Mouse (Mus musculus) ES-E14 (cell line): ENCODE data around the gene Enoph1. TPM values are rescaled to one million over a fixed set of nuclear protein-coding genes. Genes with fewer than 3 reads are reported as not detected.

Source experiments
- DNase-seq: peaks from one replicate; pipeline ENCODE4 v3.0.0-alpha.2; 2013; ENCODE audit warnings: low read depth, low spot score
- H3K27ac ChIP-seq: 2 replicates; pipeline ENCODE4 v1.5.1; 2012; ENCODE audit warnings: low read depth, mild to moderate bottlenecking, low read length, moderate library complexity, mixed read lengths; ENCODE audit not compliant: poor library complexity, insufficient read depth, severe bottlenecking
- H3K36me3 ChIP-seq: 2 replicates; pipeline ENCODE4 v1.6.1; 2012; ENCODE audit warnings: mild to moderate bottlenecking, low read length, moderate library complexity, mixed read lengths; ENCODE audit not compliant: control insufficient read depth, poor library complexity, insufficient read depth, severe bottlenecking
- H3K4me1 ChIP-seq, 2 experiments: fragments of 150-350 bp in 1 of 2; sonication (generic) in 1 of 2; 2 replicates each; pipeline ENCODE4 v1.6.1; 2012; ENCODE audit warnings: low read length in 2 of 2, mild to moderate bottlenecking in 1 of 2, mixed read lengths in 1 of 2; ENCODE audit not compliant: control insufficient read depth in 2 of 2, insufficient read depth in 2 of 2, poor library complexity in 1 of 2
- H3K4me3 ChIP-seq, 2 experiments: fragments of 150-350 bp in 1 of 2; sonication (generic) in 1 of 2; 2 replicates each; pipeline ENCODE4 v1.5.1; 2012; ENCODE audit warnings: low read length in 2 of 2, low read depth in 1 of 2, mild to moderate bottlenecking in 1 of 2, mixed read lengths in 1 of 2; ENCODE audit not compliant: insufficient read depth in 1 of 2, poor library complexity in 1 of 2, severe bottlenecking in 1 of 2
- H3K9ac ChIP-seq: 2 replicates; pipeline ENCODE4 v1.6.1; 2012; ENCODE audit warnings: low read depth, mild to moderate bottlenecking, low read length, mixed read lengths; ENCODE audit not compliant: poor library complexity, insufficient read depth, severe bottlenecking
- H3K9me3 ChIP-seq: fragments of 150-350 bp; sonication (generic); 2 replicates; pipeline ENCODE4 v1.6.1; 2012; ENCODE audit warnings: low read depth, mild to moderate bottlenecking, low read length; ENCODE audit not compliant: control insufficient read depth, insufficient read depth
- CHD2 ChIP-seq: IDR thresholded peaks from 2 replicates; pipeline ENCODE4 v1.6.1; 2014; ENCODE audit warnings: mild to moderate bottlenecking, low read depth, low read length, inconsistent platforms
- HCFC1 ChIP-seq: IDR thresholded peaks from 2 replicates; pipeline ENCODE4 v1.6.1; 2012; ENCODE audit warnings: low read length, inconsistent platforms, borderline replicate concordance; ENCODE audit not compliant: insufficient read depth
- MAFK ChIP-seq: IDR thresholded peaks from 2 replicates; pipeline ENCODE4 v1.6.1; 2014; ENCODE audit warnings: mild to moderate bottlenecking, low read depth, low read length, inconsistent platforms; ENCODE audit not compliant: insufficient read depth
- ZC3H11A ChIP-seq: IDR thresholded peaks from 2 replicates; pipeline ENCODE4 v1.6.1; 2012; ENCODE audit warnings: low read depth, mild to moderate bottlenecking, inconsistent platforms, low read length, borderline replicate concordance
- ZNF384 ChIP-seq: IDR thresholded peaks from 2 replicates; pipeline ENCODE4 v1.6.1; 2012; ENCODE audit warnings: low read depth, low read length, inconsistent platforms
- in situ Hi-C, 2 experiments: fragments of 600-800 bp; cut with MboI; formaldehyde crosslinking; loops; one replicate each; pipeline ENCODE4 v1.15.1; 2025; ENCODE audit warnings: low sequenced_read_pairs in 2 of 2, inconsistent platforms in 1 of 2; ENCODE audit not compliant: unreplicated experiment in 2 of 2
- total RNA-seq: library from RNA; depleted of rRNA; stranded (reverse); fragments of 300-350 nt; gene quantifications from 2 replicates; pipeline ENCODE4 v1.2.3, GENCODE M21; 2012

Gene Enoph1
- total RNA-seq, 1 experiment = 81.5 TPM

GRCm38 (mm10) chr5:100037965-100038713 is 1.6 kb upstream of the Enoph1 start:
- peaks cover 3 to 7% of the 10 kb centered on the region in 2 experiments; a peak in 1 of 4 replicates for H3K4me1 ChIP-seq
- in situ Hi-C loops = no loop called here
- peak overlapping the region; percentile 87 for H3K27ac ChIP-seq
- peaks cover 29% of the 10 kb centered on the region for H3K36me3 ChIP-seq
- no peak for TF ChIP-seq CHD2
- TF ChIP-seq HCFC1 = no peak
- TF ChIP-seq ZNF384 = no peak
- TF ChIP-seq MAFK = no peak
- peak overlapping the region; percentile 89 to 96 for H3K4me3 ChIP-seq
- H3K9me3 ChIP-seq = no peaks in the 10 kb centered on the region
- peak overlapping the region; percentile 99 for H3K9ac ChIP-seq
- DNase-seq = no peak

GRCm38 (mm10) chr5:100038714-100039601 is 827 bp upstream of the Enoph1 start:
- H3K27ac ChIP-seq = peak overlapping the region; percentile 87
- no peak for TF ChIP-seq MAFK
- TF ChIP-seq HCFC1 = peak; percentile 45; the same call in 1 of the 2 replicates
- no peak for TF ChIP-seq ZNF384
- TF ChIP-seq ZC3H11A = no peak
- peaks cover 3 to 7% of the 10 kb centered on the region in 2 experiments; a peak in 1 of 4 replicates for H3K4me1 ChIP-seq
- peak overlapping the region; percentile 99 for H3K9ac ChIP-seq
- in situ Hi-C loops = no loop called here
- peak; percentile 72 for DNase-seq
- peak overlapping the region; percentile 89 to 96 for H3K4me3 ChIP-seq
- no peaks in the 10 kb centered on the region for H3K9me3 ChIP-seq
- peaks cover 29% of the 10 kb centered on the region for H3K36me3 ChIP-seq

- Histone ChIP-seq H3K27ac (peak overlapping the region; percentile 78), H3K36me3 (peaks cover 19% of the 10 kb centered on the region), H3K4me1 (peaks cover 3 to 8% of the 10 kb centered on the region in 2 experiments; a peak in 2 of 4 replicates), H3K4me3 (peak overlapping the region; percentile 89 to 96), H3K9ac (peak overlapping the region; percentile 98), H3K9me3 (no peaks in the 10 kb centered on the region)
- no peak for DNase-seq
- TF ChIP-seq MAFK (no peak), CHD2 (no peak), HCFC1 (no peak), ZNF384 (no peak), ZC3H11A (no peak)
- in situ Hi-C loops = no loop called here
These were observed 548 bp downstream of the Enoph1 start for GRCm38 (mm10) chr5:100040281-100040784.

- H3K4me1 ChIP-seq = peaks cover 3 to 8% of the 10 kb centered on the region in 2 experiments; a peak in 2 of 4 replicates
- H3K9me3 ChIP-seq = no peaks in the 10 kb centered on the region
- no peak overlapping the region for H3K9ac ChIP-seq
- no peak for DNase-seq
- peaks cover 13% of the 10 kb centered on the region for H3K36me3 ChIP-seq
- TF ChIP-seq ZNF384 (no peak), HCFC1 (no peak), MAFK (no peak), CHD2 (no peak), ZC3H11A (no peak)
- in situ Hi-C loops = no loop called here
- H3K27ac ChIP-seq = no peak overlapping the region
- peak overlapping the region; percentile 30 to 89 for H3K4me3 ChIP-seq
These were observed 1.5 kb downstream of the Enoph1 start for GRCm38 (mm10) chr5:100041272-100041671.
